ENCODE assay signal across 14 mouse cellular contexts in genomic region chr6:3664147-3664716, GRCm38 (mm10).
"Had no signal": no experiment of that assay in that cellular context is flagged by ENCODE, and none has a peak within 500 bp of the region (broad histone marks: within the 10 kb centered on the region; RNA-seq: fewer than 3 reads in every experiment).

No protein-coding gene starts in this region.

- DNase-seq: kidney, adult 8-10 months; kidney, postnatal 36 days; liver, embryonic 13.5 days; liver, postnatal 0 days; right cerebral cortex, adult 18-20 months; right cerebral cortex, postnatal 25 days; thymus, postnatal 36 days had no signal

- ATAC-seq: hindbrain, embryonic 16.5 days; inflammation-experienced regulatory T-cells, adult 6 months; liver, postnatal 0 days; midbrain, embryonic 13.5 days had no signal

- H3K9ac ChIP-seq: limb, embryonic 15.5 days; liver, embryonic 13.5 days; liver, postnatal 0 days; midbrain, embryonic 13.5 days had no signal

- H3K4me1 ChIP-seq: limb, embryonic 15.5 days; liver, embryonic 13.5 days; midbrain, embryonic 13.5 days had no signal

- H3K4me2 ChIP-seq: limb, embryonic 15.5 days; liver, embryonic 13.5 days; midbrain, embryonic 13.5 days had no signal

- H3K36me3 ChIP-seq: limb, embryonic 15.5 days; liver, embryonic 13.5 days; midbrain, embryonic 13.5 days had no signal

- H3K27me3 ChIP-seq: limb, embryonic 15.5 days; liver, embryonic 13.5 days; midbrain, embryonic 13.5 days had no signal

- H3K27ac ChIP-seq: kidney, postnatal 0 days; layer of hippocampus, adult 2 months; left cerebral cortex, adult 2 months; limb, embryonic 15.5 days; liver, embryonic 13.5 days; midbrain, embryonic 13.5 days had no signal

- H3K9me3 ChIP-seq: limb, embryonic 15.5 days; liver, embryonic 13.5 days; midbrain, embryonic 13.5 days had no signal

- H3K4me3 ChIP-seq: layer of hippocampus, adult 2 months; left cerebral cortex, adult 2 months; limb, embryonic 15.5 days; liver, embryonic 13.5 days; midbrain, embryonic 13.5 days had no signal
